Mouse (Mus musculus) ES-E14 (cell line): Measurements from ENCODE around the gene Dmxl2. TPM values are rescaled to one million over a fixed set of nuclear protein-coding genes. Genes with fewer than 3 reads are reported as not detected.

Source experiments
- DNase-seq: peaks from one replicate; pipeline ENCODE4 v3.0.0-alpha.2; 2013; ENCODE audit warnings: low read depth, low spot score
- H3K27ac ChIP-seq: 2 replicates; pipeline ENCODE4 v1.5.1; 2012; ENCODE audit warnings: low read depth, mild to moderate bottlenecking, low read length, moderate library complexity, mixed read lengths; ENCODE audit not compliant: poor library complexity, insufficient read depth, severe bottlenecking
- H3K36me3 ChIP-seq: 2 replicates; pipeline ENCODE4 v1.6.1; 2012; ENCODE audit warnings: mild to moderate bottlenecking, low read length, moderate library complexity, mixed read lengths; ENCODE audit not compliant: control insufficient read depth, poor library complexity, insufficient read depth, severe bottlenecking
- H3K4me1 ChIP-seq, 2 experiments: fragments of 150-350 bp in 1 of 2; sonication (generic) in 1 of 2; 2 replicates each; pipeline ENCODE4 v1.6.1; 2012; ENCODE audit warnings: low read length in 2 of 2, mild to moderate bottlenecking in 1 of 2, mixed read lengths in 1 of 2; ENCODE audit not compliant: control insufficient read depth in 2 of 2, insufficient read depth in 2 of 2, poor library complexity in 1 of 2
- H3K4me3 ChIP-seq, 2 experiments: fragments of 150-350 bp in 1 of 2; sonication (generic) in 1 of 2; 2 replicates each; pipeline ENCODE4 v1.5.1; 2012; ENCODE audit warnings: low read length in 2 of 2, low read depth in 1 of 2, mild to moderate bottlenecking in 1 of 2, mixed read lengths in 1 of 2; ENCODE audit not compliant: insufficient read depth in 1 of 2, poor library complexity in 1 of 2, severe bottlenecking in 1 of 2
- H3K9ac ChIP-seq: 2 replicates; pipeline ENCODE4 v1.6.1; 2012; ENCODE audit warnings: low read depth, mild to moderate bottlenecking, low read length, mixed read lengths; ENCODE audit not compliant: poor library complexity, insufficient read depth, severe bottlenecking
- H3K9me3 ChIP-seq: fragments of 150-350 bp; sonication (generic); 2 replicates; pipeline ENCODE4 v1.6.1; 2012; ENCODE audit warnings: low read depth, mild to moderate bottlenecking, low read length; ENCODE audit not compliant: control insufficient read depth, insufficient read depth
- CHD2 ChIP-seq: IDR thresholded peaks from 2 replicates; pipeline ENCODE4 v1.6.1; 2014; ENCODE audit warnings: mild to moderate bottlenecking, low read depth, low read length, inconsistent platforms
- HCFC1 ChIP-seq: IDR thresholded peaks from 2 replicates; pipeline ENCODE4 v1.6.1; 2012; ENCODE audit warnings: low read length, inconsistent platforms, borderline replicate concordance; ENCODE audit not compliant: insufficient read depth
- MAFK ChIP-seq: IDR thresholded peaks from 2 replicates; pipeline ENCODE4 v1.6.1; 2014; ENCODE audit warnings: mild to moderate bottlenecking, low read depth, low read length, inconsistent platforms; ENCODE audit not compliant: insufficient read depth
- ZC3H11A ChIP-seq: IDR thresholded peaks from 2 replicates; pipeline ENCODE4 v1.6.1; 2012; ENCODE audit warnings: low read depth, mild to moderate bottlenecking, inconsistent platforms, low read length, borderline replicate concordance
- ZNF384 ChIP-seq: IDR thresholded peaks from 2 replicates; pipeline ENCODE4 v1.6.1; 2012; ENCODE audit warnings: low read depth, low read length, inconsistent platforms
- in situ Hi-C, 2 experiments: fragments of 600-800 bp; cut with MboI; formaldehyde crosslinking; loops; one replicate each; pipeline ENCODE4 v1.15.1; 2025; ENCODE audit warnings: low sequenced_read_pairs in 2 of 2, inconsistent platforms in 1 of 2; ENCODE audit not compliant: unreplicated experiment in 2 of 2
- total RNA-seq: library from RNA; depleted of rRNA; stranded (reverse); fragments of 300-350 nt; gene quantifications from 2 replicates; pipeline ENCODE4 v1.2.3, GENCODE M21; 2012

The Dmxl2 gene
- total RNA-seq, 1 experiment = 11.6 TPM

- TF ChIP-seq CHD2 (no peak), ZC3H11A (peak; percentile 39; the same call in 1 of the 2 replicates)
- Histone ChIP-seq H3K27ac (no peak overlapping the region), H3K9me3 (no peaks in the 10 kb centered on the region), H3K9ac (no peak overlapping the region), H3K4me3 (no peak overlapping the region), H3K36me3 (no peaks in the 10 kb centered on the region), H3K4me1 (no peaks in the 10 kb centered on the region)
- peak; percentile 47 for DNase-seq
- in situ Hi-C loops = no loop called here
These were observed 63.2 kb downstream of the Dmxl2 start for GRCm38 (mm10) chr9:54438246-54438645.

- TF ChIP-seq ZNF384 (no peak), CHD2 (no peak), HCFC1 (no peak), ZC3H11A (0 out of 2 replicates have a peak, but pooled peaks have one; percentile 46), MAFK (no peak)
- H3K27ac ChIP-seq = no peak overlapping the region
- no peak overlapping the region for H3K4me3 ChIP-seq
- no peaks in the 10 kb centered on the region for H3K4me1 ChIP-seq
- H3K36me3 ChIP-seq = no peaks in the 10 kb centered on the region
- DNase-seq = no peak
- in situ Hi-C loops = no loop called here
- no peak overlapping the region for H3K9ac ChIP-seq
- no peaks in the 10 kb centered on the region for H3K9me3 ChIP-seq
These were observed 85.2 kb downstream of the Dmxl2 start for GRCm38 (mm10) chr9:54416238-54416637.

DNA sequence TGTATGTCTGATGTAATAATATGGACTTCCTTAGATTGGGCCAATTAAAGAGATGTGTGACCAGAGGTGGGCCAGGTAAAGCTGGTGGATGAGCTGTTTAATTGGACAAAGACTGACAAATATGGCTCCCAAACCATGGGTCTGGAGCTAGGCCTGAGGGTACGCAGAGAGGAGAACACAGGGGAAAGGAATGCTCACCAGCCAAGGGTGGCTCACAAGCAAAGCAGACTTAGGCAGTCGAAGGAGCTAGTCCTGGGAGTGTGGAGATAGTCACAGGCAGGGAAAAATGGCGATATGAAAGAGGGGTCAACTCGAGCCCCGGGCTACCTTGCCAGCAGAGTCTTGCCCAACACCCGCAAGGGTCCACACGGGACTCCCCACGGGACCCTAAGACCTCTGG lies 144.7 kb downstream of the Dmxl2 start:
- TF ChIP-seq ZNF384 = no peak
- TF ChIP-seq ZC3H11A = no peak
- TF ChIP-seq MAFK = no peak
- no peak for TF ChIP-seq CHD2
- TF ChIP-seq HCFC1 = no peak

GRCm38 (mm10) chr9:54342026-54342425 lies 159.4 kb downstream of the Dmxl2 start:
- in situ Hi-C loops = loop anchor here in 1 of 2 experiments (25.0 kb wide), 1 partner anchor 155 kb away; no protein-coding TSS in a partner anchor
- no peak overlapping the region for H3K9ac ChIP-seq
- no peak overlapping the region for H3K4me3 ChIP-seq
- no peak overlapping the region for H3K27ac ChIP-seq
- no peaks in the 10 kb centered on the region for H3K36me3 ChIP-seq
- H3K4me1 ChIP-seq = no peaks in the 10 kb centered on the region
- TF ChIP-seq CHD2 (no peak), ZNF384 (no peak), HCFC1 (no peak), ZC3H11A (no peak), MAFK (no peak)
- no peaks in the 10 kb centered on the region for H3K9me3 ChIP-seq
- DNase-seq = peak; percentile 24

More for the DNA sequence above, 144.7 kb downstream of the Dmxl2 start:
- H3K4me3 ChIP-seq = peak overlapping the region in 1 of 2 experiments; percentile 2; a peak in 1 of 4 replicates
- H3K36me3 ChIP-seq = no peaks in the 10 kb centered on the region
- DNase-seq = peak; percentile 24
- no peak overlapping the region for H3K27ac ChIP-seq
- no peaks in the 10 kb centered on the region for H3K9me3 ChIP-seq
- in situ Hi-C loops = no loop called here
- H3K4me1 ChIP-seq = peaks cover 0 to 3% of the 10 kb centered on the region in 2 experiments; a peak in 1 of 4 replicates
- H3K9ac ChIP-seq = 0 out of 2 replicates have a peak overlapping the region, but pooled peaks have one; percentile 46

- H3K9ac ChIP-seq = no peak overlapping the region
- DNase-seq = peak; percentile 62
- no peak overlapping the region for H3K4me3 ChIP-seq
- 0 out of 4 replicates have a peak, but pooled peaks cover 0 to 2% of the 10 kb centered on the region in 2 experiments for H3K4me1 ChIP-seq
- H3K36me3 ChIP-seq = no peaks in the 10 kb centered on the region
- in situ Hi-C loops = loop anchor here in 1 of 2 experiments (25.0 kb wide), 1 partner anchor 149 kb away; no protein-coding TSS in a partner anchor
- H3K9me3 ChIP-seq = no peaks in the 10 kb centered on the region
- no peak overlapping the region for H3K27ac ChIP-seq
- no peak for TF ChIP-seq HCFC1
- TF ChIP-seq ZC3H11A = peak; percentile 52; the same call in 1 of the 2 replicates
These were observed 164.8 kb downstream of the Dmxl2 start for GRCm38 (mm10) chr9:54336532-54337144.
